Mouse (Mus musculus): ENCODE data around the gene Nt5c3b. TPM values are rescaled to one million over a fixed set of nuclear protein-coding genes. Genes with fewer than 3 reads are reported as not detected.

The Nt5c3b gene
- total and polyA plus RNA-seq, 2 experiments from 2014 or later, result 59.2 to 108 TPM

DNA sequence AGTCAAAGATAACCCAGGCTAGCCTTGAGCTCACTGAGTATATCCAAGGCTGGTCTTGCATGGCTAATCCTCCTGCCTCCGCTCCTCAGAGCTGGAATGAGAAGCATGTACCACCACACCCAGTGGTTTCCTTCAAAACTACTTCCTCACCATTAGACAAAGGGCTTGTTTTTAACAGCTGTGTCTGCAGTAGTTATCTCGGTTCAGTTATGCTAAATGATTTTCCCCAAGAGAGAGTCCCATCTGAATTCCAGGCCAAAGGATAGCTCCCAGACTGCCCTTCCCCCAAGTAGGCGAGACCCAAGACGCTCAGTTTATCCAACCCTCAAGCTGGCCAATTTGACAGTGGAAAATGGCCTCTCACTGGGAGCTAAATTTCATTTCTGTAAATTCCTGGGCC is 65.6 kb downstream of the Nt5c3b start:
- H3K4me3 ChIP-seq (ENCODE audit: low read length), result no peak overlapping the region
- no peak overlapping the region for H3K4me2 ChIP-seq (ENCODE audit: low read depth, low read length)
- H3K4me1 ChIP-seq (ENCODE audit: insufficient read depth, low read length), result no peaks in the 10 kb centered on the region
- DNase-seq (ENCODE audit: low spot score), result no peak
- no peaks in the 10 kb centered on the region for H3K27me3 ChIP-seq (ENCODE audit: insufficient read depth, low read length)
- no peak for TF ChIP-seq CTCF (IDR thresholded peaks at IDR 0.05; ENCODE audit: low read depth)
- no peak overlapping the region for H3K27ac ChIP-seq
- no peak for ATAC-seq
- no peak overlapping the region for H3K9ac ChIP-seq (replicated peaks; ENCODE audit: low read length)
- 75% methylated on average over 4 of the region's 4 CpGs for WGBS
- H3K9me3 ChIP-seq (ENCODE audit: low read length), result no peaks in the 10 kb centered on the region
- peaks cover 67% of the 10 kb centered on the region for H3K36me3 ChIP-seq (ENCODE audit: insufficient read depth, low read length)

DNA sequence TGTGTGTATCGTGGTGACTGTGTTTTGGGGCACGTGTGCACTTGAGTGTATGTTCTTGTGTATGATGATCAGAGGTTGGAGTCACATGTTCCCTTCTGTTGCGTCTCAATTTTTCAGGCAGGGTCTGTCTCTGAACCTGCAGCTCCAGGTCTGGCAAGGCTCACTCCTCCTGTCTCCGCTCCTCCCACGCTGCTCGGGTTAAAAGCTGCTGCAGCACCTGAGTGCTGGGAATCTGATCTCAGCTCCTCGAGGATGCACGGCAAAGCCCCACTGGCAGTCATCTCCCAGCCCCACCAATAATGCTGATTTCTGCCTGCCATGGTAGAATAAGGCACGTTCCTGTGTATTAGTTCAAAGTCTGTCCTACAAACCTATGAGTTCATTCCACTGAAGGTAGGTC is 66.5 kb downstream of the Nt5c3b start:
- Histone ChIP-seq H3K27ac (no peak overlapping the region), H3K27me3 (ENCODE audit: insufficient read depth, low read length) (no peaks in the 10 kb centered on the region), H3K9ac (replicated peaks; ENCODE audit: low read length) (no peak overlapping the region), H3K4me2 (ENCODE audit: low read depth, low read length) (no peak overlapping the region), H3K4me1 (ENCODE audit: insufficient read depth, low read length) (no peaks in the 10 kb centered on the region), H3K4me3 (ENCODE audit: low read length) (no peak overlapping the region), H3K36me3 (ENCODE audit: insufficient read depth, low read length) (peaks cover 64% of the 10 kb centered on the region), H3K9me3 (ENCODE audit: low read length) (no peaks in the 10 kb centered on the region)
- ATAC-seq (no peak), DNase-seq (ENCODE audit: low spot score) (no peak)
- WGBS, result 90% methylated on average over 9 of the region's 9 CpGs
- TF ChIP-seq CTCF (IDR thresholded peaks at IDR 0.05; ENCODE audit: low read depth), result no peak

Small RNA genes within 50 kb of the gene (microRNA-seq; reads per million reads assigned to microRNA genes)
- 0 reads per million in 2 experiments for gene Gm27374
- 1.4 to 1.8 reads per million in 2 experiments for gene Mir7116

Other genes with a start within 250 kb of the Nt5c3b start
- gene Krt9, start 248.6 kb downstream of the Nt5c3b start, total RNA-seq (2014; rRNA removed), result 0.05 TPM in 1 of 2 replicates, not detected in the other
- gene Krt9, start 248.6 kb downstream of the Nt5c3b start, polyA plus RNA-seq (2015; fragmentation: Nextera tagmentation; extraction: Ambion mirVana), result 0.06 and 0.18 TPM in 2 replicates
- 0.86 TPM in 1 of 2 replicates, not detected in the other for gene Krt14, start 234.3 kb downstream of the Nt5c3b start, total RNA-seq (2014; rRNA removed)
- gene Krt14, start 234.3 kb downstream of the Nt5c3b start, polyA plus RNA-seq (2015; fragmentation: Nextera tagmentation; extraction: Ambion mirVana), result 0.55 and 0.79 TPM in 2 replicates
- gene Krt16, start 192.9 kb downstream of the Nt5c3b start, total RNA-seq (2014; rRNA removed), result not detected in 2 replicates
- not detected in 2 replicates for gene Krt16, start 192.9 kb downstream of the Nt5c3b start, polyA plus RNA-seq (2015; fragmentation: Nextera tagmentation; extraction: Ambion mirVana)
- gene Krt17, start 180.8 kb downstream of the Nt5c3b start, total RNA-seq (2014; rRNA removed), result 0.40 and 1.0 TPM in 2 replicates
- 1.1 and 1.2 TPM in 2 replicates for gene Krt17, start 180.8 kb downstream of the Nt5c3b start, polyA plus RNA-seq (2015; fragmentation: Nextera tagmentation; extraction: Ambion mirVana)
- not detected in 2 replicates for gene Krt42, start 171.9 kb downstream of the Nt5c3b start, total RNA-seq (2014; rRNA removed)
- gene Krt42, start 171.9 kb downstream of the Nt5c3b start, polyA plus RNA-seq (2015; fragmentation: Nextera tagmentation; extraction: Ambion mirVana), result 0.23 TPM in 1 of 2 replicates, not detected in the other
- gene Eif1, start 121.9 kb downstream of the Nt5c3b start, total RNA-seq (2014; rRNA removed), result 74.1 and 76.5 TPM in 2 replicates
- gene Eif1, start 121.9 kb downstream of the Nt5c3b start, polyA plus RNA-seq (2015; fragmentation: Nextera tagmentation; extraction: Ambion mirVana), result 1,309 and 1,318 TPM in 2 replicates
- not detected in 2 replicates for gene Gast, start 107.4 kb downstream of the Nt5c3b start, total RNA-seq (2014; rRNA removed)
- gene Gast, start 107.4 kb downstream of the Nt5c3b start, polyA plus RNA-seq (2015; fragmentation: Nextera tagmentation; extraction: Ambion mirVana), result 0.45 and 0.73 TPM in 2 replicates
- gene Hap1, start 85.7 kb downstream of the Nt5c3b start, total RNA-seq (2014; rRNA removed), result 530 and 555 TPM in 2 replicates
- gene Hap1, start 85.7 kb downstream of the Nt5c3b start, polyA plus RNA-seq (2015; fragmentation: Nextera tagmentation; extraction: Ambion mirVana), result 344 and 395 TPM in 2 replicates
- 105 and 119 TPM in 2 replicates for gene Jup, start 44.0 kb downstream of the Nt5c3b start, total RNA-seq (2014; rRNA removed)
- 42.7 and 49.8 TPM in 2 replicates for gene Jup, start 44.0 kb downstream of the Nt5c3b start, polyA plus RNA-seq (2015; fragmentation: Nextera tagmentation; extraction: Ambion mirVana)
- gene P3h4, start 27.0 kb downstream of the Nt5c3b start, total RNA-seq (2014; rRNA removed), result 23.9 and 28.2 TPM in 2 replicates
- gene P3h4, start 27.0 kb downstream of the Nt5c3b start, polyA plus RNA-seq (2015; fragmentation: Nextera tagmentation; extraction: Ambion mirVana), result 20.7 and 22.0 TPM in 2 replicates
- 34.6 and 41.1 TPM in 2 replicates for gene Fkbp10, start 26.1 kb downstream of the Nt5c3b start, total RNA-seq (2014; rRNA removed)
- gene Fkbp10, start 26.1 kb downstream of the Nt5c3b start, polyA plus RNA-seq (2015; fragmentation: Nextera tagmentation; extraction: Ambion mirVana), result 27.0 and 27.4 TPM in 2 replicates
- 0.40 and 0.42 TPM in 2 replicates for gene Klhl10, start 109 bp upstream of the Nt5c3b start, total RNA-seq (2014; rRNA removed)
- 0.39 and 0.84 TPM in 2 replicates for gene Klhl10, start 109 bp upstream of the Nt5c3b start, polyA plus RNA-seq (2015; fragmentation: Nextera tagmentation; extraction: Ambion mirVana)
- gene Klhl11, start 30.9 kb upstream of the Nt5c3b start, total RNA-seq (2014; rRNA removed), result 50.3 and 56.5 TPM in 2 replicates
- gene Klhl11, start 30.9 kb upstream of the Nt5c3b start, polyA plus RNA-seq (2015; fragmentation: Nextera tagmentation; extraction: Ambion mirVana), result 10.4 and 10.7 TPM in 2 replicates
- gene Acly, start 86.2 kb upstream of the Nt5c3b start, total RNA-seq (2014; rRNA removed), result 229 and 235 TPM in 2 replicates
- 130 and 135 TPM in 2 replicates for gene Acly, start 86.2 kb upstream of the Nt5c3b start, polyA plus RNA-seq (2015; fragmentation: Nextera tagmentation; extraction: Ambion mirVana)
- gene Ttc25, start 103.8 kb upstream of the Nt5c3b start, total RNA-seq (2014; rRNA removed), result 1.5 and 2.4 TPM in 2 replicates
- gene Ttc25, start 103.8 kb upstream of the Nt5c3b start, polyA plus RNA-seq (2015; fragmentation: Nextera tagmentation; extraction: Ambion mirVana), result 1.8 and 2.0 TPM in 2 replicates
- gene Cnp, start 133.1 kb upstream of the Nt5c3b start, total RNA-seq (2014; rRNA removed), result 95.3 and 125 TPM in 2 replicates
- gene Cnp, start 133.1 kb upstream of the Nt5c3b start, polyA plus RNA-seq (2015; fragmentation: Nextera tagmentation; extraction: Ambion mirVana), result 121 and 146 TPM in 2 replicates
- gene Nkiras2, start 177.4 kb upstream of the Nt5c3b start, total RNA-seq (2014; rRNA removed), result 125 and 131 TPM in 2 replicates
- 77.5 and 82.1 TPM in 2 replicates for gene Nkiras2, start 177.4 kb upstream of the Nt5c3b start, polyA plus RNA-seq (2015; fragmentation: Nextera tagmentation; extraction: Ambion mirVana)
- 64.6 and 73.8 TPM in 2 replicates for gene Dnajc7, start 178.4 kb upstream of the Nt5c3b start, total RNA-seq (2014; rRNA removed)
- gene Dnajc7, start 178.4 kb upstream of the Nt5c3b start, polyA plus RNA-seq (2015; fragmentation: Nextera tagmentation; extraction: Ambion mirVana), result 237 and 246 TPM in 2 replicates

Data from hindbrain, postnatal 0 days (tissue).